Mouse (Mus musculus) olfactory bulb, adult 2 months (tissue): ENCODE data around the gene Lsm7.

Experiments
- CTCF ChIP-seq: fragments of 200-500 bp; IDR thresholded peaks from 2 replicates; pipeline ENCODE4 v1.5.1; 2012; ENCODE audit warnings: low read depth, mild to moderate bottlenecking, low read length, moderate library complexity; ENCODE audit not compliant: insufficient read depth
- POLR2A ChIP-seq: fragments of 200-500 bp; IDR thresholded peaks from 2 replicates; pipeline ENCODE4 v1.6.1; 2012; ENCODE audit warnings: mild to moderate bottlenecking, low read depth, low read length, moderate library complexity; ENCODE audit not compliant: insufficient read depth

DNA sequence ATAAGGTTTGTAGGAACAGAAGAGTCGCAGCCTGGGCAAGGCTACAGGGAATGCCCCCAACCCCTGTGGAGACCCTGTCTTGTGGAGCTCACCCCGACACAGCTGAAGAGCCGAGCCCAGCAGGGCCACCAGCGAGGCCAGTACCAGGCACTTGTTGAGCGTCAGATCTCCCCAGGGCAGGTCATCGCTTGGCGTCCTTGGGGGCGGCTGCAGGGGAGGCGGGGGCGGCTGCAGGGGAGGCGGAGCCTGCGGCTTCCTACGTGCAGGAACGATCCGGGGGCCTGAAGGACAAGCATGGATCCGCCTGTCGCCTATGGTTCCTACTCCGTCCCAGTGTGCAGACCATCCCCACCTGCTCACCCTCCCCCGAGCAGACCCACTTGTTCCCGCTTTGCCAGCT is 44.9 kb downstream of the Lsm7 start:
- TF ChIP-seq CTCF (no peak), POLR2A (no peak)
